Mouse (Mus musculus) hindbrain, embryonic 14.5 days (tissue): ENCODE results near the gene Spata18. TPM values are rescaled to one million over a fixed set of nuclear protein-coding genes. Genes with fewer than 3 reads are reported as not detected.

ENCODE experiments used
- ATAC-seq: fragments of 200-750 bp; cut with Nextera tagmentation; 2 replicates; pipeline ENCODE4 v1.8.0; 2017; ENCODE audit warnings: moderate number of reproducible peaks, mild to moderate bottlenecking, moderate TSS enrichment, moderate library complexity; ENCODE audit not compliant: low FRiP score
- DNase-seq: peaks from one replicate; pipeline ENCODE4 v3.0.0-alpha.2; 2015; ENCODE audit warnings: low spot score
- H3K27ac ChIP-seq: fragments of 300-500 bp; sonication (generic); 2 replicates; pipeline ENCODE4 v1.5.1; 2014; ENCODE audit warnings: mild to moderate bottlenecking, moderate library complexity
- H3K27me3 ChIP-seq: fragments of 300-500 bp; sonication (generic); 2 replicates; pipeline ENCODE4 v1.6.1; 2014; ENCODE audit warnings: mild to moderate bottlenecking, low read length, mixed read lengths; ENCODE audit not compliant: control insufficient read depth, insufficient read depth
- H3K36me3 ChIP-seq: fragments of 300-500 bp; sonication (generic); replicated peaks from 2 replicates; pipeline ENCODE4 v1.6.1; 2014; ENCODE audit not compliant: control insufficient read depth, insufficient read depth
- H3K4me1 ChIP-seq: fragments of 300-500 bp; sonication (generic); replicated peaks from 2 replicates; pipeline ENCODE4 v1.6.1; 2014; ENCODE audit warnings: antibody characterized with exemption, low read length, mixed read lengths; ENCODE audit not compliant: control insufficient read depth, insufficient read depth
- H3K4me2 ChIP-seq: fragments of 300-500 bp; sonication (generic); replicated peaks from 2 replicates; pipeline ENCODE4 v1.6.1; 2014; ENCODE audit warnings: mild to moderate bottlenecking, moderate library complexity
- H3K4me3 ChIP-seq: fragments of 300-500 bp; sonication (generic); replicated peaks from 2 replicates; pipeline ENCODE4 v1.5.1; 2014; ENCODE audit warnings: mild to moderate bottlenecking, low read length
- H3K9ac ChIP-seq: fragments of 300-500 bp; sonication (generic); 2 replicates; pipeline ENCODE4 v1.6.1; 2014
- H3K9me3 ChIP-seq: fragments of 300-500 bp; sonication (generic); 2 replicates; pipeline ENCODE4 v1.6.1; 2016; ENCODE audit warnings: low read length; ENCODE audit not compliant: control insufficient read depth
- WGBS: fragments of 180-500 bp; shearing (Covaris S2); extraction: QIAGEN DNeasy Blood & Tissue Kit; methylation state at CpG from one replicate; pipeline ENCODE4 v1.1.7; 2014; 5-methylcytosine and 5-hydroxymethylcytosine counted together
- polyA plus RNA-seq: library from polyadenylated mRNA; unstranded; fragments of >200 nt; fragmentation: Nextera tagmentation; extraction: Ambion mirVana; gene quantifications from 2 replicates; pipeline ENCODE4 v1.2.1, GENCODE M21; 2014

Spata18 gene
- polyA plus RNA-seq, 1 experiment from 2014 or later, result 1.4 TPM

DNA sequence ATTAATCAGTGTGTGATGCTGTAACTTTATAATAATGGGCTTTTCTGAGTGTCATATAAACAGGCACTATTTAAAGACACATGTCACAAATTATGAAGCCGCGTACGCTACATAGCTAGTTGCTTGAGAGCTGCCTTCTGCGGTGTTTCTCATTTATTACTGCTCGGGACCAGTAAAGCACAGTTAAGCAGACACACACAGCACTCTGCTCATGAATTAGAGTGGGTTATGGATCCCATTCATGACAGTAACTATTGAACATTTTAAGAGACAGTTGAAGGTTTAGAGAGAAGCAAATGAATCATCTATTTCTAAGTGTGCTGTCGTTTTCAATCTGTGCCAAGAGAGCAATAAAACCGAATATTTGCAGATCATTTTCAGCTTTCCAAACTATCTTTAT lies 24.3 kb upstream of the Spata18 start:
- Histone ChIP-seq H3K36me3 (no peaks in the 10 kb centered on the region), H3K9me3 (no peaks in the 10 kb centered on the region), H3K27ac (no peak overlapping the region), H3K4me2 (no peak overlapping the region), H3K27me3 (no peaks in the 10 kb centered on the region), H3K4me3 (no peak overlapping the region), H3K9ac (no peak overlapping the region), H3K4me1 (0 out of 2 replicates have a peak, but pooled peaks cover 5% of the 10 kb centered on the region)
- 88% methylated on average over 7 of the region's 7 CpGs for WGBS
- DNase-seq (no peak), ATAC-seq (no peak)

DNA sequence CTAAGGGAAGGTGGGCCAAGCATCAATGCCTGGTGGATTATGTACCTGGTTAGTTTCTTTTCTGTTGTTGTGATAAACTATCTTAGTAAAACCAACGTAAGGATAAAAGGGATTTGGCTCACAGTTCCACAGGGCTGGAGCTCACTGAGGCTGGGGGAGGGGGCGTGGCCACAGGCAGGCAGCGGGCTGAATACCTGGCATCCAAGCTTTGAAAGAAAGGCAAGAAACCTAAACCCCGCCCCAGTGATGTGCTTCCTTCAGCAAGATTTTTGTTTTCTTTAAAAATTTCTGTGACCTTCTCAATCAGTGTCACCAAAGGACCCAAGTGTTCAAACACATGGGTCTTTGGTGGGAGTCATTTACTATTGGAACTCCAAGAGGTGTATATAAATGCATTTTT lies 23.6 kb upstream of the Spata18 start:
- DNase-seq (no peak), ATAC-seq (no peak)
- no peaks in the 10 kb centered on the region for H3K27me3 ChIP-seq
- no peaks in the 10 kb centered on the region for H3K9me3 ChIP-seq
- no peaks in the 10 kb centered on the region for H3K36me3 ChIP-seq
- 0 out of 2 replicates have a peak, but pooled peaks cover 5% of the 10 kb centered on the region for H3K4me1 ChIP-seq
- no peak overlapping the region for H3K4me2 ChIP-seq
- H3K27ac ChIP-seq, result no peak overlapping the region
- no peak overlapping the region for H3K4me3 ChIP-seq
- H3K9ac ChIP-seq, result no peak overlapping the region
- WGBS, result 48% methylated on average over 4 of the region's 4 CpGs

DNA sequence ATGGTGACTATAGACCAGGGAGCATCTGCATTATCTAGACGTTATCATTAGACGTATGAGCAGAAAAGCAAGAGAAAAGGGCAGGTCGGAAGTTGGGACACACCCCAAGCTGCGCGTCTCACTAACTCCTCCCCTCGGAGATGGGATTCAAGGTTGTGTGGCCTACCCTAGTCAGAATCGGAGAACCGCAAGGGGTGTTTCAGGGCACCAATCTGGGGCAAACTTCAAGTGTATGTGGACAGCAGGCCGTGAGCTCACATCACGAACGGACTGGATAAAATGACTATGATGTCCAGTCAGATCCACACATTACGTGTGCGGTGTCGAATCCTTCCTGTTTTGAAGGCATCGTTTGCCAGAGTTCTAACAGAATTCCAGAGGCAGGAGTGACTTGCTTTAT lies 23.2 kb upstream of the Spata18 start:
- Histone ChIP-seq H3K9ac (no peak overlapping the region), H3K9me3 (no peaks in the 10 kb centered on the region), H3K27me3 (no peaks in the 10 kb centered on the region), H3K4me3 (no peak overlapping the region), H3K27ac (no peak overlapping the region), H3K4me2 (no peak overlapping the region), H3K4me1 (0 out of 2 replicates have a peak, but pooled peaks cover 5% of the 10 kb centered on the region), H3K36me3 (no peaks in the 10 kb centered on the region)
- ATAC-seq (no peak), DNase-seq (no peak)
- 79% methylated on average over 15 of the region's 15 CpGs for WGBS

DNA sequence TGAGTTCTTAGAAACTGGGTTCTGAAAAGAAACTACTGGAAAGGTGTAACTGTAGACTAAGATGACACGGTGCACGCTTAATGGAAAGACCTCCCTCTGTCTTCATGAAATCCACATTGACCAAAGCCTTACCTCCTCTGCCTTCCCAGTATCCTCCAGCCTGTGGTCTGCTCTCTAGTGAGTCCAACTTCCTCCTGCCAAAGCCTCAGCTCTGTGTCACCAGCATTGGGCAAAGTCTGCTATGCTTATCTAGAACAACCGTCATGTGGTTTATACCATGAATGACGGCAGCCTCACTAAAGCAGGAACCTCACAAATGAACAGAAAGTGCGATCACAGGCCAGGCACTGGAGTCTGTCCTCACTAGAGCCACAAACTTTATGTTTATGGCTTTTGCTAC lies 21.0 kb upstream of the Spata18 start:
- H3K9ac ChIP-seq, result no peak overlapping the region
- H3K36me3 ChIP-seq, result peaks cover 15% of the 10 kb centered on the region
- 0 out of 2 replicates have a peak, but pooled peaks cover 5% of the 10 kb centered on the region for H3K4me1 ChIP-seq
- ATAC-seq, result no peak
- H3K27me3 ChIP-seq, result no peaks in the 10 kb centered on the region
- H3K27ac ChIP-seq, result no peak overlapping the region
- H3K9me3 ChIP-seq, result 0 out of 2 replicates have a peak, but pooled peaks cover 8% of the 10 kb centered on the region
- H3K4me3 ChIP-seq, result no peak overlapping the region
- no peak for DNase-seq
- 85% methylated on average over 5 of the region's 5 CpGs for WGBS
- no peak overlapping the region for H3K4me2 ChIP-seq

DNA sequence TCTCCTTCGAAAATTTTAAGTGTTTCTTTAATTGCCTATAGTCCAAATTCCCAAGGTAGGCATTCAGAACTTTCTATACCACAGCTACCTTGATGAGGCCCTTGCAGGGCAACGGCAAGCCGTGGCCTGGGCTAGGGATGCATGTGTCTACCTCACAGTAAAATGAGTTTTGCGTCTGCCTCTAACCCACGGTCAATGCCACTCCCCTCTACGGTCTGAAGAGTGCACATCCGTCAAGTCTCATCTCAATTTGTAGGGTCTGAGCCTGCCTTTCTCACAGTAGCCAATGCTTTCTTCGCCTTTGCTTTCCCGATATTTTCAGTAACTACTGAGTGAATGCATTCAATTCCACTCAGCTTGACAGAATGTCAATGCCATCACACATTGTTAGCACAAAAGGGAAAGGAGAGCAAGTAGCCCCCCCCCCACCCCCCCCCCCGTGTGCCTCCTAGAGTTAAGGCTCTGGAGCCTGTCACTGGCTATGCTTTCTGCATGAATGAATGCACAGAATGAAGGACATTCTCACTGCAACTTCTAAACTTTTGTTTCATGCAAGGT lies 20.1 kb upstream of the Spata18 start:
- Histone ChIP-seq H3K36me3 (peaks cover 22% of the 10 kb centered on the region), H3K4me2 (no peak overlapping the region), H3K9ac (no peak overlapping the region), H3K27me3 (no peaks in the 10 kb centered on the region), H3K27ac (no peak overlapping the region), H3K4me1 (0 out of 2 replicates have a peak, but pooled peaks cover 5% of the 10 kb centered on the region), H3K9me3 (0 out of 2 replicates have a peak, but pooled peaks cover 8% of the 10 kb centered on the region), H3K4me3 (no peak overlapping the region)
- DNase-seq (no peak), ATAC-seq (no peak)
- 23% methylated on average over 10 of the region's 10 CpGs for WGBS

DNA sequence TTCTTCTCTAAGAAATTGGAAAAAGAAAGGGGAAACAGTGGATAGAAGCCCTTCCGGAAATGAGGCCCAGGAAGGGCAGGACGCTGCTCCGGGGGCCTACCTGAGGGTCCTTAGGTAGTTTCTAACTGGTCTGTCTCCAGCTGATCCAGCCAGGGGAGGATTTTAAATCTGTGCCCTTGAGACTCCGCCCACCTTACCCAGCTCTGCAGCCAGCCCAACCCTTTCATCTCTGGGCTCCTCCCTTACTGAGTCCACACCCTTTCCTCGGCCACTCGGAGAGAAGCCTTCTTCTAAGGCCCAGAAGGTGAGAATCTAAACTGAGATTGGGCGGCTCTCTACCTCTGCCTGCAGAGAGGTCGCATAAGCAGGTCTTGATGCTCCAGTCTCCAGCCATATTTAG lies 18.9 kb upstream of the Spata18 start, which contains the start of gene Lrrc66:
Gene Lrrc66 (minus strand): TSS at position 236 of the 400 bp plus-strand sequence.
- WGBS, result 77% methylated on average over 8 of the region's 8 CpGs
- Histone ChIP-seq H3K27ac (no peak within 1 kb of the TSS), H3K4me1 (peaks cover 5% of the 10 kb centered on the region; the same call in 1 of the 2 replicates), H3K9me3 (0 out of 2 replicates have a peak, but pooled peaks cover 8% of the 10 kb centered on the region), H3K4me2 (no peak within 1 kb of the TSS), H3K36me3 (peaks cover 27% of the 10 kb centered on the region), H3K4me3 (no peak within 1 kb of the TSS), H3K9ac (no peak within 1 kb of the TSS), H3K27me3 (no peaks in the 10 kb centered on the region)
- DNase-seq (no peak), ATAC-seq (no peak)

DNA sequence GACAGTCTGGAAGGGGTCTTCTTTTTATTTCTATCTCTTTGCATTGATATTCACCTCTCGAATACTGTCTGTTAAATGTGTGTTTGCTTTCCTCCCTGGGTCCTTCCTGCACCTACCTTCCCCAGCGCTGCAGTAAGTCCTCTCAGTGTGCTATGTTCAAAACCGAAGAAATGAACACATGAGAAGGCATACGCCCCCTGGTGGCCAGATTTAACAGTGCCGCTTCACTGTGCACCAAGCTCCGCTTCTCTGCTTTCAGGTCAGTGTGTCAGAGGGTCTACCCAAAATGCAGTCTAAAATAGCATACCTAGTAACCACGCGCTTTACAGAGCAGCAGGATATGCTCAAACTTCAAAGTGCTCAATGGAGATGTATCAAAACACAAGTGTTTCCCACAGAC lies 18.0 kb upstream of the Spata18 start:
- Histone ChIP-seq H3K36me3 (peaks cover 31% of the 10 kb centered on the region), H3K9me3 (0 out of 2 replicates have a peak, but pooled peaks cover 8% of the 10 kb centered on the region), H3K4me1 (peaks cover 5% of the 10 kb centered on the region; the same call in 1 of the 2 replicates), H3K27ac (no peak overlapping the region), H3K27me3 (no peaks in the 10 kb centered on the region), H3K4me2 (no peak overlapping the region), H3K9ac (no peak overlapping the region), H3K4me3 (no peak overlapping the region)
- ATAC-seq (no peak), DNase-seq (peak; percentile 86)
- WGBS, result 61% methylated on average over 8 of the region's 8 CpGs

DNA sequence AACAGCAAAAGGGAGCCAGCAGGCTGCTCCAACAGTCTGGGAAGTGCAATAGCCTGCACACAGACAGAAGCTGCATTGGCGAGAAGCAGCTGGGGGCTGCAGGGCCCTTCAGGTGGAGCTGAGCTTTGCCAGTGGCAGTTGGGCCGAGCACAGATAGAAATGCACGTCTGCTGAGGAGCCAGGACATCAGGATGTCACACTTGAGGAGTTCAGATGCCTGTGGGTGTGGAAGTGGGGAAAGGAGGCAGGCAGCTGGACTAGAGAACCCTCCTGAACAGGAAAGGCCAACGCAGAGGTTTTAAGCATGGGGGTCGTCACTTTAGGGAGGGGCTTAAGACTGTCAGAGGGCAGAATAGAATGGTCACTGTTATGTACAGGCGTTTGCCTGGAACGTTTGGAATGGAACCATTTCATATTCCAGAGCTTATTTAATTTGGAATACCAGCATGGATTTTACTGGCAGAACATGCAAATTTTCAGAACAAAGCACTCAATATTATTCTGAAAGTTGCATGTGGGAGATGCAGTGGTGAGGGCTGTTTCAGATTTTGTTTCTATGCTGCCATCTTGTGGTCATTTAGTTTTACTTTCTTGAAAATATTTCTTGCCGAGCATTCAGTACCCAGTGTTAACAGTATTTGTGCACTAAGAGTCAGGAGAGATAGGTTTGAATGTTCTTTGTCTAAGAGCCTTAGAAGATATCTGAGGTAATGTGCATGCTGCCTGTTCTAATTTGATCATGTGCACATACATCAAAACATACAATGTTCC lies 13.7 kb upstream of the Spata18 start:
- Histone ChIP-seq H3K36me3 (peaks cover 54% of the 10 kb centered on the region), H3K9ac (peak overlapping the region; percentile 34), H3K27me3 (no peaks in the 10 kb centered on the region), H3K4me1 (no peaks in the 10 kb centered on the region; the same call in 1 of the 2 replicates), H3K4me3 (no peak overlapping the region), H3K9me3 (0 out of 2 replicates have a peak, but pooled peaks cover 8% of the 10 kb centered on the region), H3K4me2 (no peak overlapping the region), H3K27ac (peak overlapping the region; percentile 44; the same call in 1 of the 2 replicates)
- DNase-seq (peak; percentile 87), ATAC-seq (peak; percentile 74)
- WGBS, result 38% methylated on average over 8 of the region's 8 CpGs

DNA sequence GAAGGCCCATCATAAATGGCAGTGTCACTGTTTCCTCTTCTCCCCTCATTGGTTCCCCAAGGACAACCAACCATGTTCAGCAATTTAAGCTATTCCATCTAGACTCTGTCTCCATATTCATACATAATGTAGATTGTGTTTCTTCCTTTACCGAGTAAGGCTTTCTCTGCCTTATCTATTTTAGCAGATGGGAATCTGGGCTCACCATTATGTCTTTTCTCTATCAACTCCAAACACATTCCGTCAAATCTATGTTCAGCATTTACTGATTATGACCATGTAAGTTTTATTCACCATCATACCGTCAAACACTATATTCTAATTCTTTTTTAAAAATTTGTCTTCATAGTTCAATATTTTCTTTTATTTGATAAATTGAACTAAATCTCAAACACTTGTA lies 10.1 kb upstream of the Spata18 start:
- Histone ChIP-seq H3K27me3 (no peaks in the 10 kb centered on the region), H3K27ac (no peak overlapping the region), H3K4me3 (no peak overlapping the region), H3K9me3 (no peaks in the 10 kb centered on the region), H3K36me3 (peaks cover 42% of the 10 kb centered on the region), H3K4me1 (no peaks in the 10 kb centered on the region; the same call in 1 of the 2 replicates), H3K4me2 (no peak overlapping the region), H3K9ac (no peak overlapping the region)
- 85% methylated on average over 3 of the region's 3 CpGs for WGBS
- DNase-seq (no peak), ATAC-seq (no peak)
